Mouse (Mus musculus) gonadal fat pad, adult 2 months (tissue): Measurements from ENCODE around the gene Hoxc5. TPM values are rescaled to one million over a fixed set of nuclear protein-coding genes. Genes with fewer than 3 reads are reported as not detected.

ENCODE experiments used
- DNase-seq: peaks from one replicate; pipeline ENCODE4 v3.0.0-alpha.2; 2012; ENCODE audit warnings: low read depth
- polyA plus RNA-seq: library from polyadenylated mRNA; depleted of rRNA; stranded (reverse); fragments of >200 nt; gene quantifications from 2 replicates; pipeline ENCODE4 v1.2.3, GENCODE M21; 2012; rRNA removed

The Hoxc5 gene
- polyA plus RNA-seq, 1 experiment, result 11.3 TPM

DNA sequence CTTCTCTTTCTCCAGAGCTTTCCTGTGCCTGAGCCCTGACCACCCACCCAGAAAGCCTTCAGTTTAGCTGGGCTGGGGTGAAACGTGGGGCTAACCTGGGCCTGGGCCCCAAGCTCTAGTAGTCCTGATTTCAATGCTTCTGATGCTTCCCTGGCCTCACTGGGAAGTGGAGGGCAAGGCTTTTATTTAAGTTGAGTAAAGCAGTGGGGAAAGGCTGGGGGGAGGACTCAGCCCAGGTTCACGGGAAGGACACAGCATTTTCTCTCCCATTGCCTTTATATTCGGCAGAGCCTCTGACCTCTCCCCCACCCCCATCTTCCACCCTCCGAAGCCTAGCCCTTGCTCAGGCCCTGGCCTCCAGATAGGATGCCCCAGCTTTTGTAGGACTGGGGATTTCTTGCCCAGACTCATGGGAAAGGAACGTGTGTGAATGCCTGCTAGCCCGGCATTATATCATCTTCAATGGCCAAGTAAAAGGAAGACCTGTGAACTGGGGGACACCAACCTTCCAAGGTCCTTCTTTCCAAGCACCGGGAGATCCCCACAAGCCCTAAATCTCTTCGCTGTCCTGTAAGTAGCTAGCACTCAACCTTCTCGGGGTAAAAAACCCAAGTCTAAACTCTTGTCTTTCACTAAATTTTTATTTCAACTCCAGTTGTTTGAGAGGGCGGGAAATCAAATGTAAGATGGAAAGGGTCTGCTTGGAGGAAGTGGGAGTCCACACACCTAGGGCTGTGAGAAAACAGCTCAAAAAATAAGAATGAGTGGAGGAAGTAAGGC, 71.6 kb downstream of the Hoxc5 start:
- DNase-seq, result no peak

DNA sequence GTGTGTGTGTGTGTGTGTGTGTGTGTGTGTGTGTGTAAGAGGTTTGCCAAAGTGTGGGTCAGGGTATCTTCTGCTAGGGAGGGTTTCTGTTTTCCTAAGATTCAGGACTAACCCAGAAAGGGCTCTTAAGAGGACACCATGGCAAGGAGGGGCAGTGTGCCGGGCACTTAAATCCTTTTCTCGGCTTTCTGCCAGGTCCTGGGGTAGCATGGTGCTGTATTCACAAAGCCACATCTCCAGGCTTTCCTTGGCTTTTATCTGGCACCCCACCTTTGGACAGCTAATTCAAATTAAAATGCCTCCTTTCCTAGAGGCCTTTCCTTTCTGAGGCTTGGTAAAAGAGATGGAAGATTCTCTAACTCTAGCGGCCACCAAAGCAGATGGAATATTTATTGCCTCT, 72.4 kb downstream of the Hoxc5 start:
- no peak for DNase-seq

DNA sequence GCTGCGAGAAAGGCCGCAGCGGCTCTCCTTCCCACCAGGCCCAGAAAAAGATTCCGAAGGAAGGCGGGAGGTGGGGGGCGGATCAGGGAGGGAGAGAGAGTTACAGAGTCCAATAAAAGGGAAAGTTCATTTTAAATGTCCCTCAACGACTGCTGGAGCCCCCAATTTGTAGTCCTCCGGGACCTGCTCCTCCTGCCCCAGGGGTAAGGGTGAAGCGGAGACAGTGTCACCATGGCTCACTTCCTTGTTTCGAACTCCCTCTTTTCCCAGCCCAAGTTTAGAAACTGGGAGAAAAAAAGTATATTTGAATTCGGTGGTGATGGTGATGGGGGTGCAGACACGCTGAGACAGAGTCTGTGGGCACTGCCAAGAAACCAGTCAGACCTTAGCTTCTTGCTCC, 73.4 kb downstream of the Hoxc5 start:
- DNase-seq, result no peak

DNA sequence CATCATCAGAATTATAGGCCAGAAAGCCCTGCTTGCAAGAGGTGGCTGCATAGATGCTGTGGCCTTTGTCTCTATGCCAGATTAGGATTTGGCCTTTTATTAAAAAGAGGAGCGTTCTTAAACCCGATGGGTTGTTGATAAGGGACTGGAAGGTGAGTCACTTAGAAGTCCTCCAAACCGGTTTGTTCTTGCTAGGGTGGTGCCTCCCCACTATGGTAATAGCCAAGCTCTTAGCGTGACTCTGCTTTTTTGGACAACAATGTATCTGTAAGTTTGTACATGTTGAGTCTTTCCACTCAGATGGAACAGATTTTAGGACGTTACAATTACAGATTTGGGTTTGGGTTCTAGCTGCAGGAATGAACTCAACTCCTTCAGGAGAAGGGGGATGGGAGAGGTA, 74.4 kb downstream of the Hoxc5 start:
- no peak for DNase-seq

DNA sequence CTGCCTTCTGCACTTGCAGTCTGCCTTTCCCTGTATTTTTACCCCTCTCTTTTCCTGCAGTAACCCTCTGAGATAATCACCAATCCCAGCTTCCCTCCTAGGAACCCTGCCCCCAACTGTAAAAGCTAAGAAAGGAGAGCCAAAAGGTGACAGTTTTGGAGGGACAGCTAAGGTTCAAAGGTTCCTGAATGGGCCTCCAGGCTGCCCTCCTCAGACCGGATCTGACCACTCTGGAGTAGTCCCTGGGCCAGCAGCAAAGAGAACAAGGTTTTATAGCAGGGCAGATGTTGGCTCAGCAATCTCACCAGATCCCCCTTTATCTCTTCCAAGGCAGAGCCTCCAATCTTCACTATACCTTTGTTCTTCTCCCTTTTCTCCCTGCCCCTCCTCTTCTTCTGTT, 75.0 kb downstream of the Hoxc5 start:
- DNase-seq, result no peak

DNA sequence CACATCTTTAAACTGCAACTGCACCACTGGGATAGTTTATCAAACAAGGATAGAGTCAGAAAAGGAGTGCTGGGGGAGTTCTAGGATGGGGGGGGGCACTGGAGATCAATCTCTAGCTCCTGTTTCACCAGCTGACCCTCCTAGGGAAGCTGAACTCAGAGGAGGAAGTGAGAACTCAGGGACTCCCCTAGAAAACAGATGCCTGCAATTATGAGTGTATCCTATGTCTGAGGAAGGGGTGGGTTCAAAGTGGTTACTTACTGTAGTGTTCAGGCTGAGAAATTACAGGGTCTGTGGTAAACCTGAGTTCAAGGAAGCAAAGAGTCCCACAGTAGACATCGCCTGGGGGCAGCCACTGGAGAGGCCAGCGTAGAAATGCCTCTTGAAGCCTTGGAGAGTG, 84.4 kb downstream of the Hoxc5 start:
- DNase-seq, result no peak

DNA sequence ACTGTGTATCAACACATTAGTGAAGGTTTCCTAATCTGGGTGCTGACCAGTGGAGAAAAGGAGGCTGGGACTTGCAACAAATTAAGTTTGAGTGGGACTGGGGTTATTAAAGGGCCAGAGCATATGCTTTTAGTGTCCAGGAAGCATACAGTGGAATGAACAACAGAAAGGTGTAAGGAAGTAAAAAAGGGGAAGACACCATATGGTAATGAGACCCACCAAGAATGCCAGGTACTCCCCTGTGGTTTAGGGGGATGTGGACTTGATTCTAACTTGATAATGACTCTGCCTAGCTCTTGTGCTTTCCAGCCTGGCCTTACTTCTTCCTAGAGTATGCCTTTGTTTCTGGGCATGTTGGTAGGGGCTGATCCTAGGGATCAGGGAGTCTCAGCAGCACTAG, 86.0 kb downstream of the Hoxc5 start:
- DNase-seq, result no peak

DNA sequence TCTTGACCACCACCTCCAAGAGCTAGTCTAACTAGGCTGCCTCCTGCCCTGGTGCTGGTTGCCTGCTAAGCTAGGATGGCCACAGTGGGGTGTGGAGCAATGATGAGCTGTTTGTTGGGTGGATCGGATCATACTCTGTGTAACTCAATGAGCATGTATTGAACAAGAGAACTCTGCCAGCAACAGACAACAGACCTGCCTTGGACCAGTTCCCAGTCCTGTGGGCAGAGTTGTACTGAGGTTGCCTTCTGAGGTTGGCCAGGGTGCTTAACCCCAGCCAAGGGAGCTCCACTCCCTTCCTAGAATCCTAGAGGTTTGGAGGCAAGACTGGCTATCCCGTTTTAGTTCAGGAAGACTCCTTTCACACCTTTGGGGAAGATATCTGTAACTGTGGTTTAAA, 89.2 kb downstream of the Hoxc5 start:
- no peak for DNase-seq

DNA sequence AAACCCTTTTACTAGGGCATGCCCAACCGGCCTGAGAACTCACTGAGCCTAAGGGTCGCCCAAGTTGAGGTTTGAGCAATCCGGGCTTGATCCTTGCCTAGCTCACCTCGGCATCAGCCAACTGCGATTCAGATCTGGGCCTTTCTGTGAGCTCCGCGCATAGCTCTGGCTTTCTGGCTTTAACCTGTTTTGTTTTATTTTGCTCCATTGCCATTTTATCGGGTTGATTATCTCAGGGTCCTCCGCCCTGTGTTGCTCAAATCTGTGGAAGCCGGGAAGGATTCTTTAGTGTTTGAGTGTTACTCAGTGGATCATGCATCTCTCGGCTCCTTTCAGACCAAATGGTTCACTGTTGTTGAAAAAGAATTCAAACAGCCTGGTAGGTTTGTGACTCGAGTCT, 91.5 kb downstream of the Hoxc5 start:
- DNase-seq, result no peak

DNA sequence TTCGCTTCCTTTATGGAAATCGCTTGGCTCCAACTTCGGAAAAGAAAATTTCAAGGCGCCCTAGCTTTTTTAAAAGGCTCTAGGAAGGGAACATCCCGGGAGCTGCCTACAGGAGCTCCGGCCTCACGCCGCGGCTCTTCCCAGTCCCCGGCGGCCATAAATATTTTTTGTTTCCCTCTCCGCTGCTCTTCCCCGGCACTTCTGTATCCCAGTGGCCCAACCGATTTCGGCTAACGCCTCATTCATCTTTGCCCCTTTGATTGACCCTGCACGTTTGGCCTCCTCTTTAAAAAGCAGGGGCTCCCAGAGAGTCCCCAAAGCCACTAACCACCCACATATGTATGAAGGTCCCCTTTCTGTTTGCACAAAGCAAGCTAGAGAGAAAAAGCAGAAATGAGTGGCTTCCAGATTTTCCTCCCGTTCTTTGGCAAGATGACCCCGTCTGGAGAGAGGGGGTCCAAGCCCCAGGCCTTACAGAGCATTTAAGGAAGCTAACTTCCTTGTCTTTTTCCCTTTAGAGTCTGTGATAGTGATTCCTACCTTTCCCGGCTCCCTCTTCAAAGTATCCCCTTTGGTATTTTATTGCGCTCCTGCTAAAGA, 92.2 kb downstream of the Hoxc5 start:
- no peak for DNase-seq

DNA sequence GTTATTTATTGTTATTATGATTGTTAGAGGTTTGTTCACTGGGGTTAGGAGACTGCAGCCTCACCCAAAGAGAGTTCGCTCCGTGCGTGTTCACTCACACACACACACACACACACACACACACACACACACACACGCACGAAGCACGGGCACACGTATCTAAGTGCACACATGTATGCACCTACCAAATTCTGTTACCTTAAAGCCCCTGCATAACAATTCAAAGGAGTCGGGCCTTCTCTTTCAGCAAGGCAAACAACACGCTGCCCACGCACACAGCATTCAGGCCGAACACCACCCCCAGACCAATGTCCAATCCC, 92.7 kb downstream of the Hoxc5 start:
- DNase-seq, result no peak

DNA sequence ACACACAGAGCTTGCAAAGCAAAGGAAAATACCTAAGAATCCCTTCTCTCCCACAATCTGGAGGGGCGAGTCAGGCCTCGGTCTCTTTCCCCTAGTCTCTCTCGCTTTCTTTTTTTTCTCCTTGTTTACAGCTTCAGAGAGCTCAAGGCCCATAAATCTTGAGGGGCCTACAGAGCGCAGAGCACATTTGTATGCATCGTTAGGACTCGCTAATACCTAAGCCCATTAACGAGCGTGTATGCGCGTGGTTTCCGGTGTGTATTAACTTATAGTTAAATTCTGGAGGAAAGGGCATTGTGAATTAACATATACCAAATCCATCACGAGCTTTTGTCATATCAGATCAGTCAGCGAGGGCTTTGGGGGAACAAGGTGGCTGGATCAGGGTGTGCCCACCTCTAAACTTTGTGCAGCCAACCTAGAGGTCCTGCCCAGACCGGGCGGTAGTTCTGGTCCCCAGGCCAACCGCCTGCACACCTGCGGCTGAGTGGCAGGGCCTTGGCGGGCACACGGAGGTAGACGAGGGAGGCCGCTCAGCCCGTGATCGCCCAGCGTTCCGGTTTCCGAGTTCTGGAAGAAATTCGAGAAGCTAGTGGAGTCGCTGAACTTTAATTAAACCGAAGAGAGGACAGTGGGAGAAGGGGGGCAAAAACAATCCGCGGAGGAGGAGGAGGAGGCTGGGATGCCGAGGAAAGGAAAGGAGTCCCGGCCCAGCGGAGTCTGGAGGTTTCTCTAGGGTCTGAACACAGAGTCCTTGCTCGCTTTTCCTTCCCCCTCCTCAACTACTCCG, 93.3 kb downstream of the Hoxc5 start:
- no peak for DNase-seq

DNA sequence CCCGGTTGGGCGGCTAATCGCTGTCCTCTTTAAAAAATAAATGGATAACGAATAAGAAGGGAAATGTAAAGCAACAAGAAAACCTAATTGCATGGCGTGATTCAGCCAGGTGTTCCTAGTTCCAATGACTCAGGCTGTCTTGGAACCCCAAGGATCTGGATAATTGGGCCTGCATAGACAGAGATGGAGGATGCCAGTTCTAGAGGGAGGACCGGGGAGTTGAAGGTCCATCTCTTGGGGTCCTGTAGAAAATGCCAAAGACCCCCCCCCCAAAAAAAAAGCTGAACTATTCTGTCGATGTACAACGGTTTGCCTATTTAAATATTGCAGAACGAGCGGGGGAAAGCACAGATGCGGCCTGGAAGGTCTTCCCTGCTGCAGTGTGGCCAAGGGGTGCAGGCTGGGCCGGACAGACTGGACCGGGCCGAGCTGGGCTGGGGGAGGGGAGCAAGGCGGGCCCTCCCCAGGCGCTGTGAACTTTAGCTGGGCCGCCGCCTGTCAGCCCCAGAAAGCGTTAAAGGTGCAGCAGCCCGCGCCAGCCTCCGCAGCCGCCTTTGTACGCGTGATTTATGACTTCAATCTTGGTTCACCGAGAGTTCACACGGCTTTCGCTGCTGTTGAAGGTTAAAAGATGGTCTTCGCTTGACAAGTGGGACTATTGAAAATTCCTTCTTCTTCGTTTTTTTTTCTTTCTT, 94.0 kb downstream of the Hoxc5 start:
- no peak for DNase-seq

DNA sequence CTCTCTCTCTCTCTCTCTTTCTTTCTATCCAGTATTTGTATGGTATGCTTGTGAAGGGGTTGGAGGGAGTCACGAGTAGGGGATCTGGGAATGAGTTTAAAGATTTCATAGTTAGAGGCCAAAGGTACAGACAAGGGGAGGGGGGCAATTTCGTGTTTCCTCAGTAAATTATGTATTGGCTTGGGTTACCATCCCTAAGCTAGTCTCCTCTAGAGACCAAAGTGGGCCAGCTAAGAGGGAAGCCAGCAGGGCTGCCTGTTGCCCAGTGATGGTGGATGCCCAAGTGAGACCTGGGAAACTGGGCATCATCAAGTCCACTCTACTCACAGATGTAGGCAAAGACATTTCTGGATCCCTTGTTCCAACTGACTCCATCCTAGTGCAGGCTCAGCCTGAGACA, 94.7 kb downstream of the Hoxc5 start:
- no peak for DNase-seq

DNA sequence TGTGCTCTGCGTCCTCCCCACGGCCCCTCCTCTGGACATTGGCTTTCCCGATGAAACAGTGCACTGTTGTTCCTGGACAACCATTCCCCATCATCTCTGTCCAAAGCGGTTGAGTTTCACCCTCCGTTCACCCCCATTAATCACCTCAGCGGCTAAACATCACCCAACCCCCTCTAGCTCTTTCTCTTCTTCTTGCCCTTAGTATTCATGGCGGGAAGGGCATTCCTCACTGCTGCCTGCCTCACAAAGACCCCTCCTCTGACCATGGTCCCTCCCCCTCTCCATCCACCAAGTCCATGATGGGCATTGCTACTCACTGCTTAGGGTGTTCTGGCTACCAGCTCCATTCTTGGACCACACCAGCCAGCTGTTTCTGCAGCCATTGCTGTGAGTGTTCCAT, 98.4 kb downstream of the Hoxc5 start:
- DNase-seq, result no peak

Other genes starting within 250 kb of the Hoxc5 start
- 63.1 and 63.9 TPM in 2 replicates for gene Calcoco1, start 245.3 kb upstream of the Hoxc5 start, polyA plus RNA-seq
- gene Hoxc13, start 46.3 kb upstream of the Hoxc5 start, polyA plus RNA-seq, result not detected in 2 replicates
- not detected in 2 replicates for gene Hoxc12, start 30.7 kb upstream of the Hoxc5 start, polyA plus RNA-seq
- 0.08 TPM in 1 of 2 replicates, not detected in the other for gene Hoxc11, start 13.0 kb upstream of the Hoxc5 start, polyA plus RNA-seq
- 0.71 and 0.73 TPM in 2 replicates for gene Hoxc10, start 647 bp upstream of the Hoxc5 start, polyA plus RNA-seq
- 2.2 and 4.1 TPM in 2 replicates for gene Hoxc9, start 9.0 kb downstream of the Hoxc5 start, polyA plus RNA-seq
- 23.5 and 29.8 TPM in 2 replicates for gene Hoxc8, start 23.2 kb downstream of the Hoxc5 start, polyA plus RNA-seq
- gene Hoxc6, start 30.8 kb downstream of the Hoxc5 start, polyA plus RNA-seq, result 18.3 and 24.2 TPM in 2 replicates
- gene Hoxc4, start 51.5 kb downstream of the Hoxc5 start, polyA plus RNA-seq, result 4.9 and 6.5 TPM in 2 replicates
- 16.1 and 17.5 TPM in 2 replicates for gene Smug1, start 199.6 kb downstream of the Hoxc5 start, polyA plus RNA-seq